Mouse (Mus musculus): Measurements from ENCODE around the gene Pdlim7. TPM values are rescaled to one million over a fixed set of nuclear protein-coding genes. Genes with fewer than 3 reads are reported as not detected.

The Pdlim7 gene
- total RNA-seq, 4 experiments from 2014 or later: 88.7 to 99.2 (median 95.5) TPM

- no peak for DNase-seq (ENCODE audit: low spot score in 2 of 2)
Measured at GRCm38 (mm10) chr13:55522730-55523129, 9.3 kb upstream of the Pdlim7 start.

- no peak for DNase-seq (ENCODE audit: low spot score in 2 of 2)
Measured at GRCm38 (mm10) chr13:55519606-55520005, 6.1 kb upstream of the Pdlim7 start.

DNA sequence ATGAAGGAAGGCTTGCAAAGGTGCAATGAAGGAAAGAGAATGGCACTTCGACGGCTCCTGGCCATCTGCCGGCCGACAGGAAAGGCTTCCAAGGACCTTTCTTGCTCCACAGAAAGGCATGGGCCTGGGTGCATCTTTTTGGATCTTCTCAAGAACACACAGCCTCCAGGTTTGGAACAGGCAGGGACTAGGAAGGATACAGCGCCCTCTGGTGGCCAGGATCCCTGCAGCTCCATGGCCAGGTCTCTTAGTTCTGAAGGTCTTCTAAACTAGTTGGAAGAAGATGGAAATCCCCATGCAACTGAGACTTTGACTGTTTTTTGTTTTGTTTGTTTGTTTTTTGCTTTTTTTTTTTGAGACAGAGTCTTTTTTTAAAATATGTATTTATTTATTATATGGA is 3.5 kb upstream of the Pdlim7 start:
- DNase-seq (ENCODE audit: low spot score in 2 of 2): peak; percentile 77 to 92

DNA sequence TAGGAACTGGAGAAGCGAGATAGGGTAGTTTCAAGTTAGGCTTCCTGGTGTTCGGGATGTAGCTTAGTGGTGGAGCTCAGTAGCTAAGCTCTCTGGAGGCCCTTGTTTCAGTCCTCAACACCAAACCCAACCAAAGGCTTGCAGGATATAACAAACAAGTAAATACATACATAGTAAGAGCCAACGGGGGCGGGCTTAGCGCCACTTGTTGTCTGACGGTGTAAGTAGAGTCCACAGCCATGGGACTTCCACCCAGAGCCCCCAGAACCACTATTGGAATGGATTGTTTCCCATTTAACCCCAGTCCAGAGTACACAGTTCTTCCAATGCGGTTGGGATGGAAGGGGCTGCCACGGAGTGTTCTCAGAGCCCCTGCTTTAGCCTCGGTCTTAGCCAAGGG is 352 bp upstream of the Pdlim7 start:
- no peak for DNase-seq (ENCODE audit: low spot score in 2 of 2)

DNA sequence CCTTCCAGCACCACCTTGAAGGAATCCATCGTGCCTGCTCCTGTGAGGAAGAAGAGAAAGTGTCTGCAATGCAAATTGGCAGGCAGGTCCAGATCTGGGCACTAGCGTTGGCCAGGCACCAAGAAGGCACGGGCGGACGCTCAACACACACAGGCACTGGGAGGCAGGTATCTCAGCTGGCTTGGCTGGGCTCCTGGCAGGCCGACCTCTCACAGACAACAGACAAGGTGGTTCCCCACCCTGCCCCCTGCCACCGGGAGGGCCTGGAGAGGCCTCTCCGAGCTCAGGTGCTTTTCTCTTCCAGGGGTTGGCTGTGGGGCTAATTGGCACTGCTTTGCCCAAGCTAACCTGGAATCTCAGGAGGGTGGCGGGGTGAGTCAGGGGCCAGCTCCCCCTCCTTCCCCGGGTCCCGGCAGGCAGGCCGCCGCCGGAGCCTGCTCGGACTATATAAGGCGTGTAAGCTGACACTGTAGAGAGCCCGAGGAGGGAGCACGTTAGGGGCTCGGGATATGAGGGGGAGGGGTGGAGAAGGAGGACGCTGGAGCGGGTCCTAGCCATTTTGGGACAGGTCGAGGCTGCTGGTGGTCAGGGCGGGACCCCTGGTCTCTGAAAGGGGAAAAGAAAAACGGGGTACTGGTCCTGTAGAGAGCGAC is 971 bp downstream of the Pdlim7 start:
- no peak for DNase-seq (ENCODE audit: low spot score in 2 of 2)

DNA sequence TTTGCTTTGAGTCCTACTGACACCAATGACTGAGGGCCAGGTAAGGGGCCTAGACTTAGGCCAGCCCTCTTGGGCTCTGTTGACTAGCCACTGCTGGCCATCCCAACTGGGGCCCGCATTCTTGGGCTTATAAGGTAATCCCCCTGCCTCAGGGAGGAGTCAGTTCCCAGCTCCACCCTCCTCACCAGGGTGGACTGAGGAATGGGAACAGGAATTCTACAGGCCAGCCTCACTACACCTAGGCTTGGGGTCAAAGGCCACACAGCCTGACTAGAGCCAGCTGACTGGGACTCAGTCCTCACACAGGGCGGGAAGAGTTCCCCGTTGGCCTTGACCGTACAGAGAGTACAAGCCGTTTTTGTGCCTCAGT is 2.0 kb downstream of the Pdlim7 start:
- DNase-seq (ENCODE audit: low spot score in 2 of 2): no peak

DNA sequence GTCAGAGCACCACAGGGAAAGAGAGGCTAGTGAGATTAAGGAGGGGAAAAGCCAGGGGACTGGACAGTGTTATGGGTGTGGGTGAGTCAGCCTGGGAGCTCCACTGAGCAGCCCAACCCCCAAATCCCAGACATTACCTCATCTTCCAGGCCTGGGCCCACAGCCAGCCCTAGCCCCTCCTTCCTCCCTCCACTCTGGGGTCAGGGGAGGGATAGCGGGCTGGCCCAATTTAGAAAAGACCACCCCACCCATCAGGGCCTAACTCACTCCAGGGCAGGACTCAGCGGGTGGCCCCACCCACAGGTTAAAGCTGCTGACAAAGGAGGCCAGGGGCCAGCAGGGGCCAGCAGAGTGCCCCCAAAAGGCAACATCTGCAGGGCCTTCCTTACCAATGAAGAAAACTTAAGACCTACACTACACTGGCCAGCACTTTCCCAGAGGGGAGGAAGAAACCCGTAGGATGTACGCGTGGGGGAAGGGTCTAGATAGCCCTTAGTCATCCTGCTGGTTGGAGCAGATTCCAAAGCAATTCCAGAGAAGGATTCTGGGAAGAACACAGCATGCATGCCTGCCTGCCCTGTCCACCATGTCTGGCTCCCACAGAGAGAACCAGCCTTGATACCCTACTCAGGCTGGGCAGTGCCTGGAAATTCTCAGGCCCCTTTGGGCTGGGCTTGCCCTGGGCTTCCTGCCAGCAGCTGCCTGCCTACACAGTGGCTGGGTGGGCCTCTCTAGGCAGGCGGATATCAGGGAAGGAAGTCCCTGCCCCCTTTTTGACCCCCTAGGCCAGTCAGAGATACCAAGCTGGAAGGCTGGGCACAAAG is 2.6 kb downstream of the Pdlim7 start:
- no peak for DNase-seq (ENCODE audit: low spot score in 2 of 2)

GRCm38 (mm10) chr13:55510332-55510667 is 3.2 kb downstream of the Pdlim7 start:
- no peak for DNase-seq (ENCODE audit: low spot score in 2 of 2)

GRCm38 (mm10) chr13:55508531-55508930 is 4.9 kb downstream of the Pdlim7 start:
- no peak for DNase-seq (ENCODE audit: low spot score in 2 of 2)

GRCm38 (mm10) chr13:55507877-55508276 is 5.6 kb downstream of the Pdlim7 start:
- no peak for DNase-seq (ENCODE audit: low spot score in 2 of 2)

DNA sequence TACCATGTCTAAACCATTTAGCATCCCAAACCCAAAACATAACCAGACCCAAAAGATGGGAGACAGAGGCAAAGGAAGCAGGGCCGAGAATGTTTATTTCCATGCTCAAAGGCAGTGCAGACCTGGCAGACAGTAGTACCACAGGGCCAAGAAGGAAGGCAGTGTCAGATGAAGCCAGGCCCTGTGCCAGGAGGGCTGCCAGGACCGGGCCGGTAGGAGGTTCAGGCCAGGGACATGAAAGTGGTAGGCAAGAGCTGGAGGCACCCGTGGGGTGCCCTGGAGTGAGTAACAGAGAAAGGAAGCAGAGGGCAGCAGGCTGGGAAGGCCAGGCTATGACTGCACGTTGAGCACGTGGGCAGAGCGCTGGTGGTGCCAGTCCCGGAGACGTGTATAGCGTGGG is 6.8 kb downstream of the Pdlim7 start:
- no peak for DNase-seq (ENCODE audit: low spot score in 2 of 2)

- no peak for DNase-seq (ENCODE audit: low spot score in 2 of 2)
Measured at GRCm38 (mm10) chr13:55505810-55506209, 7.7 kb downstream of the Pdlim7 start.

DNA sequence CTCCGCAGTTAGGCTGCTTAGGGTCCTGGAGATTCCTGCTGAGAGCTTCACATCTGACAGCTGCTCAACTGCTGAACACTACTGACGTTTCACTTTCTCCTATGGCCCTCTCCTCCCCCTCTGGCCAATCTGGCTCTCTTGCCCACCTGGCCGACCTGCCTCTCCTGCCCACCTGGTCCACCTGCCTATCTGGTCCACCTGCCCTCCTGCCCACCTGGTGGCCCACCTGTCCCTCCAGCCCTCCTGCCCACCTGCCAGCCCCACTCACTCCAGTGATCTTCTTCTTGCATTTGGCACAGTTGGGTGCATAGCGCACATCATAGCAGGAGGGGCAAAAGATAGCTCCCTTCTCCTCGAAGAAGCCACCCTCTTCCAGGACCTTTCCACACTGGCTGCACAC is 9.1 kb downstream of the Pdlim7 start:
- DNase-seq (ENCODE audit: low spot score in 2 of 2): no peak

- no peak for DNase-seq (ENCODE audit: low spot score in 2 of 2)
Measured at GRCm38 (mm10) chr13:55502405-55502804, 11.1 kb downstream of the Pdlim7 start.

GRCm38 (mm10) chr13:55500575-55500974 is 12.9 kb downstream of the Pdlim7 start:
- DNase-seq (ENCODE audit: low spot score in 2 of 2): no peak

GRCm38 (mm10) chr13:55498906-55499305 is 14.6 kb downstream of the Pdlim7 start:
- no peak for DNase-seq (ENCODE audit: low spot score in 2 of 2)

DNA sequence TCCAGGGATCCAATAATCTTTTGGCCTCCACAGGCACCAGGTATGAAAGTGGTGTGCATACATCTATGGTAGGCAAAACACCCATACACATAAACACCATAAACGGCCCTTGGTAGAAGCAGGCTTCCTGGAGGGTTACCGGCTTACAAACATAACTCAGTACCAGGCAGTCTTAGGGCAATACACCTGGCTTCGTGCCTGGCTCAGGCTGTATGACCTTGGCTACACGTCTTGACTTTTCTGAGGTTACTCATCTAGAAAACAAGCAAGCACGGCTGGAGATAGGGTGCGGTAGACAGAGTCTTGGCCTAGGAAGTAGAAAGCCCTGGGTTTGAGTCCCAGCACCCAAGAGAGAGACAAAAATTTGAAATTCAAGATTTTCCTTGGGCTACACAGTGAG is 16.8 kb downstream of the Pdlim7 start:
- no peak for DNase-seq (ENCODE audit: low spot score in 2 of 2)

DNA sequence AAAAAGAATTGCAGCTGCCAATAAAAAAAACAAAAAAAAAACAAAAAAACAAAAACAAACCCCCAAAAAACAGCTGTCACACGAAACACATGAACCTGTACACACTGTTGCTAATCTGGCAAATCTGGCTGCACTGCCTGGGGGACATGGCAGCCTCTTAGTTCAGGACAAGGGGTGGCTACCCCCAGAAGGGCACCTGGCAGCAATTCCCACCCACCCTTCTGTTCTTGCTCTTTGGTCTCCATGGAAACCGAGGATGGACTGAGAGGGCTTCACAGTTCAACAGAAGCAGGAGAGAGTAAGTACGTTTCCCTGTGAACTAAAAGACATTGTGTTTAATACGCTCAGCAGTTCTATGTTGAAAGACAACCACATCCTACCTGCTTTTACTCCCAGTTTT is 17.8 kb downstream of the Pdlim7 start:
- no peak for DNase-seq (ENCODE audit: low spot score in 2 of 2)

- no peak for DNase-seq (ENCODE audit: low spot score in 2 of 2)
Measured at GRCm38 (mm10) chr13:55494883-55495621, 18.4 kb downstream of the Pdlim7 start.

GRCm38 (mm10) chr13:55494257-55494656 is 19.2 kb downstream of the Pdlim7 start:
- no peak for DNase-seq (ENCODE audit: low spot score in 2 of 2)

GRCm38 (mm10) chr13:55487578-55488498 is 25.6 kb downstream of the Pdlim7 start, which contains the start of gene Dbn1:
Gene Dbn1, minus strand, starts transcription at chr13:55488111.
- DNase-seq (ENCODE audit: low spot score in 2 of 2): no peak

Data from layer of hippocampus, adult 8-10 months (tissue).